Mouse (Mus musculus): ENCODE measurements around the gene Tepsin.

Tepsin gene

GRCm38 (mm10) chr11:120098588-120099511, at the start of gene Tepsin, which contains the start of gene Ndufaf8:
Gene Tepsin (minus strand): TSS chr11:120098731.
Gene Ndufaf8 (plus strand): TSS chr11:120098928.
- DNase-seq: peak; percentile 100

- no peak for DNase-seq
These were observed 45.4 kb upstream of the Tepsin start for GRCm38 (mm10) chr11:120143708-120144497.

- DNase-seq: peak; percentile 35
These were observed 44.1 kb upstream of the Tepsin start for GRCm38 (mm10) chr11:120142601-120143051.

GRCm38 (mm10) chr11:120140255-120140654, 41.7 kb upstream of the Tepsin start:
- DNase-seq: no peak

GRCm38 (mm10) chr11:120139309-120139731, 40.8 kb upstream of the Tepsin start:
- DNase-seq: no peak

- no peak for DNase-seq
These were observed 39.1 kb upstream of the Tepsin start for GRCm38 (mm10) chr11:120137625-120138004.

GRCm38 (mm10) chr11:120136796-120137624, 38.5 kb upstream of the Tepsin start:
- DNase-seq: no peak

- DNase-seq: no peak
These were observed 37.7 kb upstream of the Tepsin start for GRCm38 (mm10) chr11:120136195-120136594.

GRCm38 (mm10) chr11:120134847-120135530, 36.5 kb upstream of the Tepsin start:
- no peak for DNase-seq

- DNase-seq: no peak
These were observed 35.6 kb upstream of the Tepsin start for GRCm38 (mm10) chr11:120134148-120134547.

- no peak for DNase-seq
These were observed 30.8 kb upstream of the Tepsin start for GRCm38 (mm10) chr11:120129281-120129680.

GRCm38 (mm10) chr11:120126845-120127244, 28.3 kb upstream of the Tepsin start:
- DNase-seq: no peak

GRCm38 (mm10) chr11:120122126-120122525, 23.6 kb upstream of the Tepsin start:
- DNase-seq: no peak

- peak; percentile 37 for DNase-seq
These were observed 22.3 kb upstream of the Tepsin start for GRCm38 (mm10) chr11:120120642-120121420.

GRCm38 (mm10) chr11:120119936-120120541, 21.5 kb upstream of the Tepsin start:
- DNase-seq: no peak

- no peak for DNase-seq
These were observed 20.6 kb upstream of the Tepsin start for GRCm38 (mm10) chr11:120119108-120119507.

- no peak for DNase-seq
These were observed 19.1 kb upstream of the Tepsin start for GRCm38 (mm10) chr11:120117626-120118025.

- no peak for DNase-seq
These were observed 16.1 kb upstream of the Tepsin start for GRCm38 (mm10) chr11:120114488-120115215.

GRCm38 (mm10) chr11:120112136-120112535, 13.6 kb upstream of the Tepsin start:
- DNase-seq: no peak

GRCm38 (mm10) chr11:120111033-120111432, 12.5 kb upstream of the Tepsin start:
- DNase-seq: peak; percentile 65
